Mouse (Mus musculus) ES-E14 (cell line): Measurements from ENCODE around the gene Il33.

Source experiments
- CHD2 ChIP-seq: IDR thresholded peaks from 2 replicates; pipeline ENCODE4 v1.6.1; 2014; ENCODE audit warnings: mild to moderate bottlenecking, low read depth, low read length, inconsistent platforms
- HCFC1 ChIP-seq: IDR thresholded peaks from 2 replicates; pipeline ENCODE4 v1.6.1; 2012; ENCODE audit warnings: low read length, inconsistent platforms, borderline replicate concordance; ENCODE audit not compliant: insufficient read depth
- MAFK ChIP-seq: IDR thresholded peaks from 2 replicates; pipeline ENCODE4 v1.6.1; 2014; ENCODE audit warnings: mild to moderate bottlenecking, low read depth, low read length, inconsistent platforms; ENCODE audit not compliant: insufficient read depth
- ZC3H11A ChIP-seq: IDR thresholded peaks from 2 replicates; pipeline ENCODE4 v1.6.1; 2012; ENCODE audit warnings: low read depth, mild to moderate bottlenecking, inconsistent platforms, low read length, borderline replicate concordance
- ZNF384 ChIP-seq: IDR thresholded peaks from 2 replicates; pipeline ENCODE4 v1.6.1; 2012; ENCODE audit warnings: low read depth, low read length, inconsistent platforms

DNA sequence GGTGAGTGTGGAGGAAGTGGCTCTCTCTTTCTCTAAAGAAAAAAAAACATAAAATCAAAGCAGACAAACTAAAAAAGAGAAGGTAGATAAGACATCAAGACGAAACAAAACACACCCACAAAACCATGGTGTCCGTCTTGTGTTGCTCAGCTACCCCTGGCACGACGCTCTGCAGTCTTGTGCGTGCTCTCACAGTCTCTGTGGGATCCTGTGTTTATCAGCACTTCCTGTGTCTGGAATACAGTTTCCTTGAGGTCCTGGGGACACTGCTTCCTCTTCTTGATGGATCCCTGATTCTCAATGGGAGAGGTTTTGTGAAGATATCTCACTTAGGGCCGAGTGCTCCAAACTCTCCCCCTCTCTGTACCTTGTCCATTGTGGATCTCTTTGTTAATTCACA lies 36.9 kb downstream of the Il33 start:
- TF ChIP-seq ZNF384 (no peak), HCFC1 (no peak), MAFK (no peak), ZC3H11A (no peak), CHD2 (no peak)
